Mouse (Mus musculus): ENCODE measurements around the gene Pak2.

- TF ChIP-seq POLR2A (IDR thresholded peaks at IDR 0.05; ENCODE audit: low read depth, low read length) = no peak
- no peak for TF ChIP-seq CTCF (conservative IDR thresholded peaks at IDR 0.05; ENCODE audit: insufficient read depth, insufficient read length, low read depth, low read length)
Observed at GRCm38 (mm10) chr16:31979501-31979900, 99.6 kb downstream of the Pak2 start.

Measured in kidney, adult 2 months (tissue).